Mouse (Mus musculus): Measurements from ENCODE around the gene 1600002K03Rik.

GRCm38 (mm10) chr10:80188453-80189024 lies 15.8 kb downstream of the 1600002K03Rik start:
- TF ChIP-seq CTCF (IDR thresholded peaks at IDR 0.05; ENCODE audit: low read depth): no peak
- TF ChIP-seq EP300 (optimal IDR thresholded peaks at IDR 0.05): no peak
